Mouse (Mus musculus): Measurements from ENCODE around the gene Nr1d1. TPM values are rescaled to one million over a fixed set of nuclear protein-coding genes. Genes with fewer than 3 reads are reported as not detected.
A peak's percentile ranks its signal among the peaks of the same experiment; 100 is the strongest.

The Nr1d1 gene
- polyA plus RNA-seq (2015; fragmentation: Nextera tagmentation; extraction: Ambion mirVana): 5.9 and 6.4 TPM in 2 replicates

DNA sequence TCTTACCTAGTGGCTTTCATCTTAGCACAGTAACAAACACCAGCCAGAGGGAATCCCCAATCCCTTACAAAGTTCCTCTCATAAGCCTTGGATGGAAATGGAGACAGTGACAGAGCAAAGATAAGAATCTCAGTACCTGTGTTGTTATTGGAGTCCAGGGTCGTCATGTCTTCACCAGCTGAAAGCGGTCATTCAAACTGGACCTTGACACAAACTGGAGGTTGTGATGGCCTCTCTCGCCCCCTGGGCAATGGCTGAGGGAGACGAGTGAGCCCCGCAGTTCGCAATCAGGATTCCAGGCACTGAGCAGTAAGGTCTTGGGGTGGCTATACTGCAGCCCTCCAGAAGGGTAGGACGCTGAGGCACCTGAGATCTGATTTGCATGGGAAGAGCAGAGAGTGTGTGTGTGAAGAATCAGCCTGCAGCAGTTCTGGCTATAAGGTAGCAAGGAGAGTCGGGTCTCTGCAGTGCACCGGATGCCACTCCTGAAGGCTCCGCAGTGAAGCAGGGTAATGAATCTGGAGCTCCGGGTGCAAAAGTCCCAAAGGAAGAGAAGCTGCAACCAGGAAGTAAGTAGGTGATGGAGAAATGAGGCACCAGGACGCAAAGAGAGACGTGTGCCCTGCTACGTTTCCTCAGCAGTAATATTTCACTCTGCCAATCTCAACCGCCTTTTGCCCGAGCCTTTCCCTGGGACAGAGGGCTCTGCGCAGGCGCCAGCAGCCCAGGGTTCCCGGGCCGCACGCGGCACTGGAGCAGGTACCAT lies at the start of gene Nr1d1:
Nr1d1 (minus strand) TSS at position 752 of the 766 bp plus-strand sequence.
- Histone ChIP-seq H3K27ac (replicated peaks) (peak within 1 kb of the TSS; percentile 99), H3K27me3 (replicated peaks) (no peaks in the 10 kb centered on the region), H3K4me1 (peaks cover 81% of the 10 kb centered on the region), H3K9me3 (no peaks in the 10 kb centered on the region), H3K4me2 (peak within 1 kb of the TSS; percentile 85), H3K4me3 (peak within 1 kb of the TSS; percentile 58), H3K9ac (peak within 1 kb of the TSS; percentile 83), H3K36me3 (peaks cover 19% of the 10 kb centered on the region)
- WGBS: under 1% methylated on average over 22 of the region's 22 CpGs
- no peak for ATAC-seq (ENCODE audit: extremely low read depth, insufficient number of reproducible peaks, low FRiP score, low TSS enrichment)

DNA sequence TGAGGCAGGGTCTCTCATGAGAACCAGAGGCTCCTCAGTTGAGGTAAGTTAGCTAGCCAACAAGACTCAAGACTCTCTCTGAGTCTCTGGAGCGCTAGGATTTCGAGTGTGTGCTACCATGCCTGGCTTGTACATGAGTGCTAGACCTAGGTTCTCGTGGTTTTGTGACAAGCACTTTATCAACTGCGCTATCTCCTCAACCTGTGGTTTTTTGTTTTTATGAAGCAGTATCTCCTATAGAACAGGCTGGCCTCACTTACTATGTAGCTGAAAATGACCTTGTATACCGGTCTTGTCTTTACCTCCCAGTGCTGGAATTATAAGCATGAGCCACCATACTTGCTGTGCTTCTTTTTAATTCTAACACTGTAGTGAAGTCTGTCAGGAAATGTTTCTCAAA lies 45.8 kb upstream of the Nr1d1 start:
- Histone ChIP-seq H3K27me3 (replicated peaks) (no peaks in the 10 kb centered on the region), H3K27ac (replicated peaks) (no peak overlapping the region), H3K36me3 (peaks cover 100% of the 10 kb centered on the region), H3K4me3 (no peak overlapping the region), H3K9me3 (no peaks in the 10 kb centered on the region), H3K9ac (no peak overlapping the region), H3K4me1 (no peaks in the 10 kb centered on the region), H3K4me2 (no peak overlapping the region)
- WGBS: 89% methylated on average over 5 of the region's 5 CpGs
- ATAC-seq (ENCODE audit: extremely low read depth, insufficient number of reproducible peaks, low FRiP score, low TSS enrichment): no peak

DNA sequence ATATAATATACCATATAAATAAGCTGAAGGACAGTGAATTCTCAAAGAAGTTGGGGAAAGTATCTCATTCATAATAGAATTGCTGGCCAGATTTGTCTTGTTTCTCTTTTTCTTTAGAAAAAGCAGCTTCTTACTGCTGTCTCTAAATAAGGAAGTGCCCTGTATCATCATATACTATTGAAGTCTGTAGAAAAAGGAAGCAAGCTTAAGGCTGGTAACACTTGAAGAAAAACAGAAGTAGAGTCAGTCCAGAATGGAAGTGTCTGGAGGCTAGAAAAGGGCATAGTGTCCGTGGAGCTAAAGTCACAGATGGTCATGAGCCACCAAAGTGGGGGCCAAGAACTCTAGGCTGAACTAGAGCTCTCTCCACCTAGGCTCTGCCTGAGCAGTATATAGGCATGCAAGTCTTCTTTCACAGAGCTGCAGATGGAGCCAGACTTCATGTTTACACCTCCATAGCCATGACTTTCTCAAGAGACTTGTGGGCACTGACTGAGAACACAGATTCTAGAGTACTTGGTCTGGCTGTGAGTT lies 41.6 kb upstream of the Nr1d1 start:
- peaks cover 97% of the 10 kb centered on the region for H3K36me3 ChIP-seq
- no peak for ATAC-seq (ENCODE audit: extremely low read depth, insufficient number of reproducible peaks, low FRiP score, low TSS enrichment)
- H3K4me3 ChIP-seq: no peak overlapping the region

DNA sequence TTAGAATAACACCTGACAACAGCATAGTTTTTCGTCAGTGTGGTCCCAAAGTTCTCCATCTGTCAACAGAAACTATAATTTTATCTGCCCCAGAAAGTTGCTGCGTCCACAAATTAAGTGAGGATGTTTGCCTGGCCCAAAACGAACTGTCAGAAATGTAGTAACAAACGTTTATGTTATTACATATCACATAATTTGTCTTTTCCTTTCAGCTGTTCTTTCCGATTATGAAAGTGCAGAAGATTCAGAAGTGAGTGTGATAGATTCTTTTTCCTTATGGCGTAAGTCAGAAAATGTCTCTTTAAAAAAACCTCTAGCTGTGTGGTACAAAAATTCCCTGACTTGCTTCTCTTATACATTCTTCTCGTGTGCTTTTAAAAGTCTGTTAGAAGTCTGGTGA lies 35.6 kb upstream of the Nr1d1 start:
- ATAC-seq (ENCODE audit: extremely low read depth, insufficient number of reproducible peaks, low FRiP score, low TSS enrichment): no peak
- no peaks in the 10 kb centered on the region for H3K27me3 ChIP-seq (replicated peaks)
- peaks cover 74% of the 10 kb centered on the region for H3K36me3 ChIP-seq
- peak overlapping the region; percentile 94 for H3K9ac ChIP-seq
- H3K4me2 ChIP-seq: peak overlapping the region; percentile 93
- 66% methylated on average over 7 of the region's 7 CpGs for WGBS
- no peaks in the 10 kb centered on the region for H3K9me3 ChIP-seq
- peak overlapping the region; percentile 98 for H3K27ac ChIP-seq (replicated peaks)
- H3K4me3 ChIP-seq: peak overlapping the region; percentile 73
- H3K4me1 ChIP-seq: peaks cover 26% of the 10 kb centered on the region

More for the DNA sequence above, 41.6 kb upstream of the Nr1d1 start:
- Histone ChIP-seq H3K4me1 (no peaks in the 10 kb centered on the region), H3K27ac (replicated peaks) (no peak overlapping the region), H3K9ac (no peak overlapping the region), H3K27me3 (replicated peaks) (no peaks in the 10 kb centered on the region), H3K4me2 (no peak overlapping the region), H3K9me3 (no peaks in the 10 kb centered on the region)
- WGBS: 93% methylated on average over 1 of the region's 1 CpGs

DNA sequence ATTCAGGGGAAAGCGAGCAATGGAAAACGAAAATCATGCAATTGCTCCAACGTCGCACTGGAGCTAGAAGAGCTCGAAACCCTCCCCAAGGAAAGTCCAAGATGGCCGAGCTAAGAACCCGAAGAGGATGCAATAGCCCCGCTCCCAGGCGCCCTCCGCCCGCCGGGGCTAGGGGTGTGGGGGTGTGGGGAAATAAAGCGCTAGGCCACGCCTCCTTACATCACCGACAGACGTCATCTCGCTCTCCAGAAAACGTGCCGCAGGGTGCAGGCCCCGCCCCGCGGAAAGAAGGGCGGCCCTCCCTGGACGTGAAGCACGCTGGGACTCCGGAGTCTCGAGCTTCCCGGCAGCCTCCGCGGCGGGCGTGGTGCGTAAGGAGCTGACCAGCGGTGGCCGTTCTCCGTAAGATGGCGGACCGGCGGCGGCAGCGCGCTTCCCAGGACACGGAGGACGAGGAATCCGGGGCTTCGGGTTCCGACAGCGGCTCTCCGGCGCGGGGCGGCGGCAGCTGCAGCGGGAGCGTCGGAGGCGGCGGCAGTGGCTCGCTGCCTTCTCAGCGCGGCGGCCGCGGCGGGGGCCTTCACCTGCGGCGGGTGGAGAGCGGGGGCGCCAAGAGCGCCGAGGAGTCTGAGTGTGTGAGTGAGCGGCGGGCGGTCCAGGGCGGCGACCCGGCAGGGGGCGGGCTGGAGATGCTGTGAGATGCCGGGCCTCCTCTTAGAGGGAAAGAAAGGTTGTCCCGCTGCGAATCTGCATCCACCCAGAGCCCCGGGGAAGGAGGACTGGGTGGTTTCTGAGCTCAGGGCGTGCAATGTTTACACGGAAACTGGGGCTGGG lies 34.5 kb upstream of the Nr1d1 start:
- Histone ChIP-seq H3K4me3 (peak overlapping the region; percentile 73), H3K4me1 (peaks cover 26% of the 10 kb centered on the region), H3K36me3 (peaks cover 75% of the 10 kb centered on the region), H3K27me3 (replicated peaks) (no peaks in the 10 kb centered on the region), H3K4me2 (peak overlapping the region; percentile 93), H3K27ac (replicated peaks) (peak overlapping the region; percentile 98), H3K9me3 (no peaks in the 10 kb centered on the region), H3K9ac (peak overlapping the region; percentile 94)
- ATAC-seq (ENCODE audit: extremely low read depth, insufficient number of reproducible peaks, low FRiP score, low TSS enrichment): peak; percentile 97
- WGBS: under 1% methylated on average over 84 of the region's 84 CpGs

DNA sequence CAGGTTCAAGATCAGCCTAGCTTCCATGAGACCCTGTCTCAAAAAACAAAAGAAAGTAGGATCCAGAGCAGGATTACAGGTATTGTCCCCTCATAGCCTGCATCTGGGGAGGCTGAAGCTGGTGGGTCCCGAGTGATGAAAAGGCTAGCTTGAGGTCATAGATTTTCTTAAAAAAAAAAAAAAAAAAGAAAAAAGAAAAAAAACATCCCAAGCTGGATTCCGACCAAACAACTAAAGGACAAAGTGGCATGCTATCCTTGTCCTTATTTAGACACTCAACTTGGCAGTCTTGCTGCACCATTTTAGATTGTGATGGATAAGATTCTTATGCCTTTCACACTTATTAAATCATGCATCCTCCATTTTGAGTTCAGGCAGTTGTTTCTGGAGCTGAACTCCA lies 33.3 kb upstream of the Nr1d1 start:
- peak overlapping the region; percentile 98 for H3K27ac ChIP-seq (replicated peaks)
- peaks cover 33% of the 10 kb centered on the region for H3K4me1 ChIP-seq
- 65% methylated on average over 2 of the region's 2 CpGs for WGBS
- no peak overlapping the region for H3K4me3 ChIP-seq
- H3K9me3 ChIP-seq: no peaks in the 10 kb centered on the region
- H3K36me3 ChIP-seq: peaks cover 76% of the 10 kb centered on the region
- no peak for ATAC-seq (ENCODE audit: extremely low read depth, insufficient number of reproducible peaks, low FRiP score, low TSS enrichment)
- peak overlapping the region; percentile 93 for H3K4me2 ChIP-seq
- H3K27me3 ChIP-seq (replicated peaks): no peaks in the 10 kb centered on the region
- H3K9ac ChIP-seq: no peak overlapping the region; the same call in 1 of the 2 replicates

DNA sequence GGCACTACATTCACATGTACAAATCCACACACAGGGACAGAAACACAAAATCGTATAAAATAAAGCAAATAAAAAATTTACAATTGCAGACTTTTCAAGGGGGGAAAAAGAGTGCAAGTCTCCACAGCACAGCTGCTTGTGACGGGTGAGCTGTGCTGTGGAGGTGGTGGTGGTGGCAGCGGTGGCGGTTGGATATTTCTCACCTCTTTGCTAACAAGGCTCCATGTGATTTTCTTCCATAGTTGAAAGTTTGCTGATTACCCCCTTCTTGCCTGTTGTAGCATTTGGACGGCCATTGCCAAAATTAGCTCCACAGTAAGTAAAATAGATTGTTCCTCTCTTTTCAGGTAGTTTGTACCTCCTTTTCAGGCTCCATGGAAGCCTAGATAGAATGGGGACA lies 29.5 kb upstream of the Nr1d1 start, which contains the start of gene Casc3:
Casc3 (plus strand) TSS at position 301 of the 400 bp plus-strand sequence.
- Histone ChIP-seq H3K9me3 (no peaks in the 10 kb centered on the region), H3K4me2 (no peak within 1 kb of the TSS), H3K27me3 (replicated peaks) (no peaks in the 10 kb centered on the region), H3K27ac (replicated peaks) (peak within 1 kb of the TSS; percentile 21), H3K9ac (peak within 1 kb of the TSS; percentile 59), H3K4me3 (no peak within 1 kb of the TSS), H3K4me1 (peaks cover 26% of the 10 kb centered on the region), H3K36me3 (peaks cover 88% of the 10 kb centered on the region)
- no peak for ATAC-seq (ENCODE audit: extremely low read depth, insufficient number of reproducible peaks, low FRiP score, low TSS enrichment)
- WGBS: 91% methylated on average over 5 of the region's 5 CpGs

DNA sequence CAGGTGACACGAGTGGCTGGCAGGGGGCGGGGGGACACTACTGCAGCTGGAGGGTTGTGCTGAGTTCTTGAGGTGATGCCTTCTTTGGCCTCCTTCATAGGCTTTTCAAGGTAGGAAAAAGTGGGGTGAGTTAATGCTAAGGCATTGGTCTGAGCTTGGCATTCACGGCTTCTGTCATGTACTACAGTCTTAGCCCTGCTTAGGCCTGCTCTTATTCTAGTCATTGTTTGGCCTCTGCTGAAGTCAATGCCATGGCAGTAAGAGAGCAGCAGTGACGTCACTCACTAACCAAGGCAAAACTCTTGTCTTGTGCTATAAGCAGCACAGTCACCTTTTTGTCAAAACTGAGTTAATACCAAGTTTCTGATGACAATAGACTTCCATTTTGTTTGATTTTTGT lies 22.8 kb upstream of the Nr1d1 start:
- peak overlapping the region; percentile 97 for H3K4me3 ChIP-seq
- H3K9me3 ChIP-seq: no peaks in the 10 kb centered on the region
- peaks cover 51% of the 10 kb centered on the region for H3K36me3 ChIP-seq
- 45% methylated on average over 4 of the region's 4 CpGs for WGBS
- ATAC-seq (ENCODE audit: extremely low read depth, insufficient number of reproducible peaks, low FRiP score, low TSS enrichment): no peak
- peaks cover 40% of the 10 kb centered on the region for H3K4me1 ChIP-seq
- H3K9ac ChIP-seq: peak overlapping the region; percentile 98
- H3K4me2 ChIP-seq: peak overlapping the region; percentile 93
- peak overlapping the region; percentile 100 for H3K27ac ChIP-seq (replicated peaks)
- no peaks in the 10 kb centered on the region for H3K27me3 ChIP-seq (replicated peaks)

DNA sequence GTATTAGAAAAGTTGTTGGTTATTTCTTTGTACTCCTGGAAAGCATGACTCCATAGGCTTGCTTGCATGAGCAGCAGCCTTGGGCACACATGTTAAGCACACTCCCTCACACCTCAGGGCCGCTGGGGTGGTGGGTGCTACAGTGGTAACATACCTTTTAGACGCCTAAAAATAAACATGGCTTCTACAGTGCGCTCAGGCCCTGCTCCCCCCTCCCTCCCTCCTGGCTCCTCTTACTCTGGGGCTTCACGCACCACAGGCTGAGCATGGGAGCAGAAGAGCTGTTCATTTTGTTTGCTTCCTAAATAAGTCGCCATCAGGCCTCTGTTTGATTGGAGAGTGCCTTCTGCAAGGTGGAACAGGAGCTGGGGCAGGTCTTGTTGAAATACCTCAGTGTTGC lies 22.2 kb upstream of the Nr1d1 start:
- peaks cover 45% of the 10 kb centered on the region for H3K36me3 ChIP-seq
- no peaks in the 10 kb centered on the region for H3K9me3 ChIP-seq
- peak overlapping the region; percentile 98 for H3K9ac ChIP-seq
- H3K27me3 ChIP-seq (replicated peaks): no peaks in the 10 kb centered on the region
- H3K4me1 ChIP-seq: peaks cover 43% of the 10 kb centered on the region
- WGBS: 9% methylated on average over 5 of the region's 5 CpGs
- H3K4me2 ChIP-seq: peak overlapping the region; percentile 93
- H3K4me3 ChIP-seq: peak overlapping the region; percentile 97
- H3K27ac ChIP-seq (replicated peaks): peak overlapping the region; percentile 100
- ATAC-seq (ENCODE audit: extremely low read depth, insufficient number of reproducible peaks, low FRiP score, low TSS enrichment): no peak

DNA sequence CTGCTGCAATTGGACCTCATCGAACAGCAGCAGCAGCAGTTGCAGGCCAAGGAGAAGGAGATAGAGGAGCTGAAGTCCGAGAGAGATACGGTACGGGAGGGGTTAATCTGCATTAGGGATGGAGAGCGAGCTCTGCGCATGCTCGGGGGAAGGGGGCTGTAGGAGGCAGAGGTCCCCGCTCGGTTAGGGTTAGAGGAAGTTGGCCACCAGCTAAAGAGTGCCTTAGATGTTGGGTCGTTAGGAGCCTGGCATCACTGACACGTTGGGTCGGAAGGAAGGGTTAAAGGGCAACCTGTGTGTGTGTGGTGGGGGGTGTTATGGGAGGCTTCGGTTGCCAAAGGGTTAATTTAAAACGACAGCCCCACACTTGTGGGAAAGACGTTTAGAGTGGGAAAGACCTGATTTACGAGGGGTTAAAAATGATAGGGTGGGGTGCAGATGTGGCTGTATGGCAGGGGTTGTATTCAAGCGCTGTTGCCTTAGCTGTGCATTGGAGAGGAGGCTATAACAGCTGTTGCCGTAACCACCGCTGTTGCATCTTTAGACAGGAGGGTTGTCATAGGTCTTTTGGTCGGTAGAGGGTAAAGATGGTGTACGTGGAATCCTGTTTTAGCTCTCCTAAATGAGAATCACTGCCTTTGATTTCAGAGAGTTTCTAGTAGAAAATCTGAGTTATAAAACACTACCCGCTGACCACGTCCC lies 21.5 kb upstream of the Nr1d1 start:
- H3K9ac ChIP-seq: peak overlapping the region; percentile 98
- 3% methylated on average over 23 of the region's 23 CpGs for WGBS
- no peak for ATAC-seq (ENCODE audit: extremely low read depth, insufficient number of reproducible peaks, low FRiP score, low TSS enrichment)
- H3K4me3 ChIP-seq: peak overlapping the region; percentile 97
- no peaks in the 10 kb centered on the region for H3K27me3 ChIP-seq (replicated peaks)
- H3K27ac ChIP-seq (replicated peaks): peak overlapping the region; percentile 100
- no peaks in the 10 kb centered on the region for H3K9me3 ChIP-seq
- peaks cover 47% of the 10 kb centered on the region for H3K4me1 ChIP-seq
- H3K36me3 ChIP-seq: peaks cover 38% of the 10 kb centered on the region
- peak overlapping the region; percentile 93 for H3K4me2 ChIP-seq

All from heart, embryonic 13.5 days (tissue).